Mouse (Mus musculus) lung, adult 2 months (tissue): ENCODE measurements around the gene Rin2.

Experiments
- CTCF ChIP-seq: fragments of 200-500 bp; IDR thresholded peaks from 2 replicates; pipeline ENCODE4 v1.5.1; 2011; ENCODE audit warnings: mild to moderate bottlenecking, low read length, control low read depth; ENCODE audit not compliant: insufficient read depth
- POLR2A ChIP-seq: fragments of 200-500 bp; IDR thresholded peaks from 2 replicates; pipeline ENCODE4 v1.6.1; 2011; ENCODE audit warnings: low read depth, mild to moderate bottlenecking, control low read depth, low read length, borderline replicate concordance; ENCODE audit errors: extremely low read depth

GRCm38 (mm10) chr2:145680141-145680540 is 5.1 kb downstream of the Rin2 start:
- TF ChIP-seq CTCF = no peak
- no peak for TF ChIP-seq POLR2A
